Mouse (Mus musculus): ENCODE data around the gene Hpcal1. TPM values are rescaled to one million over a fixed set of nuclear protein-coding genes. Genes with fewer than 3 reads are reported as not detected.

Gene Hpcal1
- 100 to 1,000 TPM in 1 of 2 experiments, 10 to 100 TPM in 1; 71.6 to 118 TPM for polyA plus RNA-seq (2017; shearing (Covaris generic))

DNA sequence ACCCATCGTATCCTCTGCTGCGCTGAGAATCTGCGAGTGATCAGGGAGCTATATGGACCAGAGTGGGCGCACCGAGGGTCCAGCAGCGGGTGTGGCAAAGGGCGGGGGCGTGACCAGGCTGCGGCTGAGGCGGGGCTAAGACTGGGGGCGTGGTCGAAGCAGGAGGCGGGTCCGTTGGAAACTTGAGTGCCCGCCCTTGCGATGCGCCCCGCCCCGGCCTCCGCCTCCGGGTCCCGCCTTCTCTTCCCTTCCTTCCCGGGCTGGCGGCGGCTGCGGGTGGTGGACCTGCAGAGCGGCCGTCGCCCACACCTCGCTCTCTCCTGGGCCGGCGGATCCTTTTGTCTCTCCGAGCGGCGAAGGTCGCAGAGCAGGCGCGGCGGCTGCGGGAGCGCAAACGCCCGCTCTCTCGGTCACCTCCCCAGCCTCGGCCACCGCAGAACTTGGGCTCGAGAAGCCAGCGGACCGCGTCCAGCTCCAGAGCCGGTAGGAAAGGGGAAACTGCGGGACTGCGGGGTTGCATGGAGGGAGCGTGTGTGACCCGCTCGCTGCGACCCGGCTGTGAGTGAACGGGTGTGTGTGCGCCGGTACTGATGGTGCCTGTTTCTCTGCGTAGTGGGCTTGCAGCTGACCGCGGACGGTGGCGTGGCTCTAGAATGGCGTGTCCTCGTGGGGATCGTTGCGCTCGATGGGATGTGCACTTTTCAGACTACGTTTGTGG, at the start of gene Hpcal1:
Gene Hpcal1, plus strand, starts transcription at position 293 of the 718 bp plus-strand sequence.

Other genes starting within 250 kb of the Hpcal1 start
- 100 to 1,000 TPM in 1 of 2 experiments, 10 to 100 TPM in 1; 64.0 to 139 TPM for gene Odc1, start 146.1 kb upstream of the Hpcal1 start, polyA plus RNA-seq (2017; shearing (Covaris generic))

Measured in activated CD4-positive, CD25-positive, alpha-beta regulatory T cell (primary cell).